In the genomic region with DNA sequence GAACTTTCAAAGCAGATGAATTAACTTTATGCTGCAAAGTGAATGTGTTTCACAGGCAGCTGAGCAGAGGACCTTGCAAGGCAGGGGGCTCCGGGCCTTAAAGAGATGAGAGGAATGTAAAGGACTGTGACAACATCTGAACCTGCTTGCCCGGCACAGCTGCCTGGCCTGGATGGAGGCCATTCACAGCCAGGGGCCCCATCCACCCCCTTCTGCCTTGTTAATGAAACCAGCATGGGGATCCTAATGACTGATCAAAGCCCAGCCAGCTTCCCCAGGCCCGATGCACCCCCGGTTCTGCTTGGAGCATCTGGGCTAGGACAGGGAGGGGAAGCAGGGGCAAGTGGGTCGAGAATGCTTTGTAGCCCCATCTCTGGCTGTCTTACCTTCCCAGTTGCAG, we compare ENCODE assay signal across 12 mouse cellular contexts.
DNase-seq lines count a peak whose midpoint lies in the region; ATAC-seq lines count a peak whose summit lies in the region.
"Had no signal": no experiment of that assay in that cellular context is flagged by ENCODE, and none has a peak within 500 bp of the region (broad histone marks: within the 10 kb centered on the region; RNA-seq: fewer than 3 reads in every experiment).

No protein-coding gene starts in this region.

- 19% methylated on average over 5 of the region's 5 CpGs for WGBS in heart, embryonic 10.5 days
- 2% methylated on average over 5 of the region's 5 CpGs for WGBS in forebrain, embryonic 14.5 days
- 2% methylated on average over 5 of the region's 5 CpGs for WGBS in midbrain, embryonic 13.5 days

- 0 out of 2 replicates have a peak, but pooled peaks cover 9% of the 10 kb centered on the region for H3K27me3 ChIP-seq in heart, embryonic 10.5 days (ENCODE audit: insufficient read depth, poor library complexity, severe bottlenecking)
- no peaks in the 10 kb centered on the region for H3K27me3 ChIP-seq in forebrain, embryonic 14.5 days (replicated peaks; ENCODE audit: control insufficient read depth, insufficient read depth, low read length)
- H3K27me3 ChIP-seq in midbrain, embryonic 13.5 days, result no peaks in the 10 kb centered on the region

- peak; percentile 30; the same call in 1 of the 2 replicates for ATAC-seq in forebrain, embryonic 14.5 days
- peak; percentile 25 for ATAC-seq in midbrain, embryonic 13.5 days

- no peak overlapping the region for H3K4me3 ChIP-seq in heart, embryonic 10.5 days
- H3K4me3 ChIP-seq in forebrain, embryonic 14.5 days (ENCODE audit: low read depth, low read length), result no peak overlapping the region
- no peak overlapping the region for H3K4me3 ChIP-seq in midbrain, embryonic 13.5 days (replicated peaks)

- H3K9me3 ChIP-seq in heart, embryonic 10.5 days, result no peaks in the 10 kb centered on the region
- H3K9me3 ChIP-seq in forebrain, embryonic 14.5 days (replicated peaks; ENCODE audit: control insufficient read depth, low read length), result no peaks in the 10 kb centered on the region
- no peaks in the 10 kb centered on the region for H3K9me3 ChIP-seq in midbrain, embryonic 13.5 days

- peaks cover 40% of the 10 kb centered on the region for H3K4me1 ChIP-seq in heart, embryonic 10.5 days
- H3K4me1 ChIP-seq in forebrain, embryonic 14.5 days (ENCODE audit: control insufficient read depth, insufficient read depth, low read length), result peaks cover 17% of the 10 kb centered on the region
- peaks cover 59% of the 10 kb centered on the region for H3K4me1 ChIP-seq in midbrain, embryonic 13.5 days (replicated peaks)

- H3K36me3 ChIP-seq in heart, embryonic 10.5 days, result no peaks in the 10 kb centered on the region
- H3K36me3 ChIP-seq in forebrain, embryonic 14.5 days (ENCODE audit: control insufficient read depth, insufficient read depth, low read length), result no peaks in the 10 kb centered on the region
- no peaks in the 10 kb centered on the region for H3K36me3 ChIP-seq in midbrain, embryonic 13.5 days

- H3K4me2 ChIP-seq in forebrain, embryonic 14.5 days (ENCODE audit: low read length), result no peak overlapping the region
- no peak overlapping the region for H3K4me2 ChIP-seq in midbrain, embryonic 13.5 days (replicated peaks)

- 0 out of 2 replicates have a peak overlapping the region, but pooled peaks have one; percentile 22 for H3K27ac ChIP-seq in heart, embryonic 10.5 days
- H3K27ac ChIP-seq in forebrain, embryonic 14.5 days (ENCODE audit: low read depth, low read length), result no peak overlapping the region
- H3K27ac ChIP-seq in midbrain, embryonic 13.5 days, result peak overlapping the region; percentile 59

- DNase-seq in heart, embryonic 10.5 days (ENCODE audit: low spot score), result no peak
- DNase-seq in heart, adult 9 months (ENCODE audit: low spot score in 2 of 2), result no peak
- peak; percentile 68 for DNase-seq in embryo, embryonic 10.5 days (ENCODE audit: low spot score)
- no peak for DNase-seq in forebrain, embryonic 14.5 days (ENCODE audit: low spot score)
- DNase-seq in frontal cortex, adult 2 months (ENCODE audit: extremely low spot score in 1 of 2, low spot score in 1 of 2), result no peak
- no peak for DNase-seq in cerebellum, adult 18-20 months
- DNase-seq in lung, postnatal 4 days, result no peak
- DNase-seq: cerebellum, adult 2 months; gastrocnemius, postnatal 10 days; kidney, adult 9 months; lung, adult 18-20 months had no signal

- 0 out of 2 replicates have a peak overlapping the region, but pooled peaks have one; percentile 35 for H3K9ac ChIP-seq in forebrain, embryonic 14.5 days (ENCODE audit: low read length)
- H3K9ac ChIP-seq in midbrain, embryonic 13.5 days (replicated peaks), result peak overlapping the region; percentile 57
